Mouse (Mus musculus): Measurements from ENCODE around the gene F11r. TPM values are rescaled to one million over a fixed set of nuclear protein-coding genes. Genes with fewer than 3 reads are reported as not detected.

Gene F11r
- 8.7 and 10.1 TPM in 2 replicates for polyA plus RNA-seq (2012; rRNA removed)

GRCm38 (mm10) chr1:171437264-171438013, at the start of gene F11r:
TSS of gene F11r (plus strand) at chr1:171437535.
- Histone ChIP-seq H3K27ac (ENCODE audit: insufficient read depth, low read length) (no peak within 1 kb of the TSS), H3K27me3 (ENCODE audit: control insufficient read depth, insufficient read depth, low read length) (no peaks in the 10 kb centered on the region), H3K4me3 (replicated peaks; ENCODE audit: insufficient read depth, low read depth, low read length) (peak within 1 kb of the TSS; percentile 79), H3K4me1 (ENCODE audit: control insufficient read depth, insufficient read depth, low read length) (no peaks in the 10 kb centered on the region)
- TF ChIP-seq CTCF (IDR thresholded peaks at IDR 0.05; ENCODE audit: borderline replicate concordance, insufficient read depth, low read depth, low read length) (no peak), POLR2A (IDR thresholded peaks at IDR 0.05; ENCODE audit: borderline replicate concordance, insufficient read depth, low read length) (peak; percentile 50; the same call in 1 of the 2 replicates)
- 2% methylated on average over 46 of the region's 46 CpGs for WGBS
- DNase-seq: peak; percentile 86 to 89

- no peak for TF ChIP-seq POLR2A (IDR thresholded peaks at IDR 0.05; ENCODE audit: borderline replicate concordance, insufficient read depth, low read length)
- no peak for TF ChIP-seq CTCF (IDR thresholded peaks at IDR 0.05; ENCODE audit: borderline replicate concordance, insufficient read depth, low read depth, low read length)
- H3K27me3 ChIP-seq (ENCODE audit: control insufficient read depth, insufficient read depth, low read length): no peaks in the 10 kb centered on the region
- DNase-seq: no peak
- 77% methylated on average over 15 of the region's 15 CpGs for WGBS
- no peak within 1 kb of the TSS for H3K27ac ChIP-seq (ENCODE audit: insufficient read depth, low read length)
- no peaks in the 10 kb centered on the region for H3K4me1 ChIP-seq (ENCODE audit: control insufficient read depth, insufficient read depth, low read length)
- no peak within 1 kb of the TSS for H3K4me3 ChIP-seq (replicated peaks; ENCODE audit: insufficient read depth, low read depth, low read length)
These were observed 48.8 kb upstream of the F11r start, which contains the start of gene Arhgap30 for GRCm38 (mm10) chr1:171388376-171389102. TSS of gene Arhgap30 (plus strand) at chr1:171388954.

DNA sequence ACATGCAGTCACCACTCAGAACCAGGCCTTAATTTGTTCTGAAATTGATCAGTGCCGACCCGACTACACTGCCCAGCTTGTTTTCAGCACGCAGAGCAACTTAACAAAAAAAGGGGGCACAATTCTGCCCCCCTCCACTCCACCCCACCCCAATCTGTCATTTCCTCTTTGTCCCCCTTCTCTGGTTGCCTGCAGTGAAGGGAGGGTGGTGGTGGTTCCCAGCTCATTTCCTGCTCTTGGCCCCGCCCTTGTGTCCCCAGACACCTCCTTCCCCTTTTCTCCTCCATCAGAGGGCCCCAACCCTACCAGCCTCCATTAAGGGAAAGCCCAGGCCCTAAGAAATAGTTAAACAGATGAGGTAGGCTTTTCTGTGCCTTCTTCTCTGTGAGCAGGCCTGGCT, 47.2 kb upstream of the F11r start:
- Histone ChIP-seq H3K27ac (ENCODE audit: insufficient read depth, low read length) (no peak overlapping the region), H3K27me3 (ENCODE audit: control insufficient read depth, insufficient read depth, low read length) (no peaks in the 10 kb centered on the region), H3K4me1 (ENCODE audit: control insufficient read depth, insufficient read depth, low read length) (no peaks in the 10 kb centered on the region), H3K4me3 (replicated peaks; ENCODE audit: insufficient read depth, low read depth, low read length) (no peak overlapping the region)
- no peak for TF ChIP-seq CTCF (IDR thresholded peaks at IDR 0.05; ENCODE audit: borderline replicate concordance, insufficient read depth, low read depth, low read length)
- TF ChIP-seq POLR2A (IDR thresholded peaks at IDR 0.05; ENCODE audit: borderline replicate concordance, insufficient read depth, low read length): no peak
- 84% methylated on average over 4 of the region's 4 CpGs for WGBS
- DNase-seq: no peak

DNA sequence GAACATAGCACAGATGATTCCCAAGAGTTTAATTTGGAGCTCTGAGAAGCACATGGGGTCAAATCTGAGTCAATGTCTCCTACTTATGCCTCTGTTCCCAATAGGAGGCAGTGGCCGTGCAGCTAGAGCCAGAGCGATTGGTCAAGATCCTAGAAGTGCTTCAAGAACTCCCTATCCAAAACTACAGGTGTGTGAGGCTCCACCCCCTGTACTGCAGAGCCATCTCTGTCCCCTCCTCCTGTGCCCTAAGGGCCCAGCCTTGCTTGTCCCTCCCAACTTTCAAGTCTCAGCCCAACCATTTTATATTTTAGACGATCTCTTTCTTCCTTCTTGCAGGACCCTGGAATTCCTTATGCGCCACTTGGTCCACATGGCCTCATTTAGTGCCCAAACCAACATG, 35.5 kb upstream of the F11r start:
- H3K4me1 ChIP-seq (ENCODE audit: control insufficient read depth, insufficient read depth, low read length): no peaks in the 10 kb centered on the region
- no peak for DNase-seq
- WGBS: 89% methylated on average over 4 of the region's 4 CpGs
- H3K27ac ChIP-seq (ENCODE audit: insufficient read depth, low read length): no peak overlapping the region
- H3K4me3 ChIP-seq (replicated peaks; ENCODE audit: insufficient read depth, low read depth, low read length): no peak overlapping the region
- H3K27me3 ChIP-seq (ENCODE audit: control insufficient read depth, insufficient read depth, low read length): no peaks in the 10 kb centered on the region
- TF ChIP-seq CTCF (IDR thresholded peaks at IDR 0.05; ENCODE audit: borderline replicate concordance, insufficient read depth, low read depth, low read length) (no peak), POLR2A (IDR thresholded peaks at IDR 0.05; ENCODE audit: borderline replicate concordance, insufficient read depth, low read length) (no peak)

DNA sequence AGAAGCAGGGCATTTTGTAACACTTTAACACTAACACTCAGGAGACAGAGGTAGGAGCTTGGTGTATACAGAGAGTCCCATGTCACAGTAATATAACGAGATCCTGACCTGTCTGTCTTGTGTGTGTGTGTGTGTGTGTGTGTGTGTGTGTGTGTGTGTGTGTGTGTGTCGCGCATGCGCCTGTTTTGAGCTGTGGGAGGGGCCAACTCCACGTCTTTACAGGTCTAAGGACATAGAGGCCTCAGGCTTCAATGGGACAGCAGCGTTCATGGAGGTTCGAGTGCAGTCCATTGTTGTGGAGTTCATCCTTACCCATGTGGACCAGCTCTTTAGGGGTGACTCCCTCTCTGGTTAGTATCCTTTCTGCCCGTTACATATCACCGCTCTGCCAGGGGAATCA, 34.3 kb upstream of the F11r start:
- no peak for DNase-seq
- 79% methylated on average over 9 of the region's 9 CpGs for WGBS
- Histone ChIP-seq H3K4me1 (ENCODE audit: control insufficient read depth, insufficient read depth, low read length) (no peaks in the 10 kb centered on the region), H3K27me3 (ENCODE audit: control insufficient read depth, insufficient read depth, low read length) (no peaks in the 10 kb centered on the region), H3K27ac (ENCODE audit: insufficient read depth, low read length) (no peak overlapping the region), H3K4me3 (replicated peaks; ENCODE audit: insufficient read depth, low read depth, low read length) (no peak overlapping the region)
- TF ChIP-seq CTCF (IDR thresholded peaks at IDR 0.05; ENCODE audit: borderline replicate concordance, insufficient read depth, low read depth, low read length): no peak
- TF ChIP-seq POLR2A (IDR thresholded peaks at IDR 0.05; ENCODE audit: borderline replicate concordance, insufficient read depth, low read length): no peak

DNA sequence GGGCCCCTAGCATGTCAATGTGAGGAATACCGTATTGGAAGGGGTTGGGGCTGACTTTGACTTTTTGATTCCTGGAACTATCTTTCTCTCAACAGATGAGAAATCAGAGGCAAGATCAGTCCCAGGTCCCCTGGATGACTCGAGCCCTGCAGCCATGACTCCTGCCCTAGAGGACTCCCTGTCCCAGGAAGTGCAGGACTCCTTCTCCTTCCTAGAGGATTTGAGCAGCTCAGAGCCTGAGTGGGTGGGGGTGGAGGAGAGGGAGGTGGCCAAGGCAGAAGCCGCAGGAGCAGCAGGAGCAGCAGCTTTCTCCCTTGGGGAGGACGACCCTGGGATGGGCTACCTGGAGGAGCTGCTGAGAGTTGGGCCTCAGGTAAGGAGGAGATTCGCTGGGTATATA, 30.1 kb upstream of the F11r start:
- Histone ChIP-seq H3K4me3 (replicated peaks; ENCODE audit: insufficient read depth, low read depth, low read length) (no peak overlapping the region), H3K4me1 (ENCODE audit: control insufficient read depth, insufficient read depth, low read length) (no peaks in the 10 kb centered on the region), H3K27me3 (ENCODE audit: control insufficient read depth, insufficient read depth, low read length) (no peaks in the 10 kb centered on the region), H3K27ac (ENCODE audit: insufficient read depth, low read length) (no peak overlapping the region)
- DNase-seq: no peak
- 77% methylated on average over 5 of the region's 5 CpGs for WGBS
- TF ChIP-seq POLR2A (IDR thresholded peaks at IDR 0.05; ENCODE audit: borderline replicate concordance, insufficient read depth, low read length) (no peak), CTCF (IDR thresholded peaks at IDR 0.05; ENCODE audit: borderline replicate concordance, insufficient read depth, low read depth, low read length) (no peak)

- no peak for TF ChIP-seq CTCF (IDR thresholded peaks at IDR 0.05; ENCODE audit: borderline replicate concordance, insufficient read depth, low read depth, low read length)
- no peak for TF ChIP-seq POLR2A (IDR thresholded peaks at IDR 0.05; ENCODE audit: borderline replicate concordance, insufficient read depth, low read length)
- DNase-seq: no peak
- Histone ChIP-seq H3K4me3 (replicated peaks; ENCODE audit: insufficient read depth, low read depth, low read length) (no peak overlapping the region), H3K4me1 (ENCODE audit: control insufficient read depth, insufficient read depth, low read length) (no peaks in the 10 kb centered on the region; the same call in 1 of the 2 replicates), H3K27me3 (ENCODE audit: control insufficient read depth, insufficient read depth, low read length) (no peaks in the 10 kb centered on the region), H3K27ac (ENCODE audit: insufficient read depth, low read length) (no peak overlapping the region)
- 84% methylated on average over 1 of the region's 1 CpGs for WGBS
These were observed 27.1 kb upstream of the F11r start for GRCm38 (mm10) chr1:171410231-171410630.

All from cerebellum, adult 2 months (tissue).